Mouse (Mus musculus) testis, adult 2 months (tissue): ENCODE data around the gene Nr3c2. TPM values are rescaled to one million over a fixed set of nuclear protein-coding genes. Genes with fewer than 3 reads are reported as not detected.

Source experiments
- H3K27ac ChIP-seq: fragments of 200-500 bp; 2 replicates; pipeline ENCODE4 v1.5.1; 2012; ENCODE audit warnings: low read depth, low read length; ENCODE audit not compliant: control insufficient read depth, insufficient read depth
- H3K27me3 ChIP-seq: fragments of 200-500 bp; 2 replicates; pipeline ENCODE4 v1.6.1; 2012; ENCODE audit warnings: mild to moderate bottlenecking, low read length, moderate library complexity; ENCODE audit not compliant: control insufficient read depth, insufficient read depth
- H3K36me3 ChIP-seq: fragments of 200-500 bp; 2 replicates; pipeline ENCODE4 v1.6.1; 2012; ENCODE audit warnings: mild to moderate bottlenecking, low read length; ENCODE audit not compliant: control insufficient read depth, insufficient read depth
- H3K4me1 ChIP-seq: fragments of 200-500 bp; 2 replicates; pipeline ENCODE4 v1.6.1; 2012; ENCODE audit warnings: low read length; ENCODE audit not compliant: control insufficient read depth, insufficient read depth
- H3K4me3 ChIP-seq: fragments of 200-500 bp; 2 replicates; pipeline ENCODE4 v1.5.1; 2012; ENCODE audit warnings: low read depth, mild to moderate bottlenecking, low read length, moderate library complexity, mixed read lengths; ENCODE audit not compliant: control insufficient read depth
- CTCF ChIP-seq: fragments of 200-500 bp; IDR thresholded peaks from 2 replicates; pipeline ENCODE4 v1.5.1; 2012; ENCODE audit warnings: low read depth, mild to moderate bottlenecking, inconsistent platforms, low read length, moderate library complexity; ENCODE audit not compliant: control insufficient read depth, insufficient read depth, insufficient replicate concordance
- POLR2A ChIP-seq: fragments of 200-500 bp; IDR thresholded peaks from 2 replicates; pipeline ENCODE4 v1.6.1; 2012; ENCODE audit warnings: low read depth, mild to moderate bottlenecking, inconsistent platforms, low read length, moderate library complexity; ENCODE audit not compliant: control insufficient read depth
- polyA plus RNA-seq: library from polyadenylated mRNA; depleted of rRNA; stranded (reverse); fragments of >200 nt; gene quantifications from 2 replicates; pipeline ENCODE4 v1.2.3, GENCODE M21; 2012

Gene Nr3c2
- polyA plus RNA-seq, 1 experiment: 4.0 TPM

DNA sequence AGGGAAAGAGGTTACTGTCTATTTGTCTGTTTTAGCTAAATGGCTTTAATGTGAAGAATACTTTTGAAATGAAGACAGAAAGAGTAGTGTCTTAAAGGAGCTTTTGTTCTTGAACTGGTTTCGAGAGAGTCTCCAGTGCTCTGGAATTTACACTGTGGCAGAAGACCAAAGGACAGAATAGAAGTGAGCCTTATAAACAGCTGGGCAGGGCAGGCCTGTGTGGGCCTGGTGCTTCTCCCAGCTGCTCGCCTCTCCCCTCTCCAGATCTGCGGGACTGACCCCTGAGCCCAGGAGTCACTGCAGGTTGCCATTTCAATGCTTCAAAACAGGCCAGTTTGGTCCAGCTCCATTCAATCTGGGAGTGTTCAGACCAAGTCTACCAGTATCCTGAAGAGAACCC lies 274.5 kb downstream of the Nr3c2 start:
- TF ChIP-seq POLR2A: no peak
- no peak for TF ChIP-seq CTCF
- Histone ChIP-seq H3K27me3 (no peaks in the 10 kb centered on the region), H3K36me3 (no peaks in the 10 kb centered on the region), H3K4me1 (peaks cover 2% of the 10 kb centered on the region; the same call in 1 of the 2 replicates), H3K4me3 (peak overlapping the region; percentile 18; the same call in 1 of the 2 replicates), H3K27ac (no peak overlapping the region)

DNA sequence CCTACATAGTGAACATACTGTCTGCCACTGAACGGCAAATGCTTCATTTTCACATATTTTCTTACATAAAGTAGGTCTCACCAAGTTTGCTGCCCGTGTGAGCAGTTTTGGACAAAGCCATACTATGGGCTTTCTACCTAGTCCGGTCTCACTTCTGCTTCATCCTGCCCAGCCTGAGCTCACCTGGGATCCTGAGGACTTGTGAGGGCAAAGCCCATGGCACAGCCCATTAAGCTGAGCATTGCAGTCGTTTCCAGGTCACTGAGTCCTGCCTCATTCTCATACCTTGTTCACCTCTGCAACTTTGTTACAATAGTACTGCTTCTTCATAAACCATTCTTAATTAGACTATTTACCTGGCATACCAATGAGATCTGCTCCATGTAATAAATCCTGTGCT lies 276.2 kb downstream of the Nr3c2 start:
- Histone ChIP-seq H3K36me3 (no peaks in the 10 kb centered on the region), H3K27me3 (no peaks in the 10 kb centered on the region), H3K27ac (no peak overlapping the region), H3K4me1 (peaks cover 2% of the 10 kb centered on the region; the same call in 1 of the 2 replicates), H3K4me3 (no peak overlapping the region)
- no peak for TF ChIP-seq CTCF
- no peak for TF ChIP-seq POLR2A

GRCm38 (mm10) chr8:77176343-77176742 lies 277.1 kb downstream of the Nr3c2 start:
- Histone ChIP-seq H3K36me3 (no peaks in the 10 kb centered on the region), H3K27me3 (no peaks in the 10 kb centered on the region), H3K27ac (no peak overlapping the region), H3K4me3 (no peak overlapping the region), H3K4me1 (peaks cover 2% of the 10 kb centered on the region; the same call in 1 of the 2 replicates)
- TF ChIP-seq CTCF (no peak), POLR2A (no peak)

DNA sequence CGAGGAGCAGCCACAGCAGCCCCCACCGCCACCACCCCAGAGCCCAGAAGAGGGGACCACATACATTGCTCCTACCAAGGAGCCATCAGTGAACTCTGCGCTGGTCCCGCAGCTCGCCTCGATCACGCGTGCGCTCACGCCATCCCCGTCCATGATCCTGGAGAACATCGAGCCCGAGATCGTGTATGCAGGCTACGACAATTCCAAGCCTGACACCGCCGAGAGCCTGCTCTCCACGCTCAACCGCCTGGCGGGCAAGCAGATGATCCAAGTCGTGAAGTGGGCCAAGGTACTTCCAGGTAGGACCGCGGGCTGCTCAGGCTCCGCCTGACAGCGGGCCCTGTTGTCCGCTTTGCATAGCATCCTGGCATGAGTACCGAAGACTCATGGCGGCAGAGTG lies 286.6 kb downstream of the Nr3c2 start:
- Histone ChIP-seq H3K4me3 (peak overlapping the region; percentile 31; the same call in 1 of the 2 replicates), H3K27me3 (no peaks in the 10 kb centered on the region), H3K36me3 (no peaks in the 10 kb centered on the region), H3K27ac (no peak overlapping the region), H3K4me1 (peaks cover 4% of the 10 kb centered on the region; the same call in 1 of the 2 replicates)
- no peak for TF ChIP-seq CTCF

DNA sequence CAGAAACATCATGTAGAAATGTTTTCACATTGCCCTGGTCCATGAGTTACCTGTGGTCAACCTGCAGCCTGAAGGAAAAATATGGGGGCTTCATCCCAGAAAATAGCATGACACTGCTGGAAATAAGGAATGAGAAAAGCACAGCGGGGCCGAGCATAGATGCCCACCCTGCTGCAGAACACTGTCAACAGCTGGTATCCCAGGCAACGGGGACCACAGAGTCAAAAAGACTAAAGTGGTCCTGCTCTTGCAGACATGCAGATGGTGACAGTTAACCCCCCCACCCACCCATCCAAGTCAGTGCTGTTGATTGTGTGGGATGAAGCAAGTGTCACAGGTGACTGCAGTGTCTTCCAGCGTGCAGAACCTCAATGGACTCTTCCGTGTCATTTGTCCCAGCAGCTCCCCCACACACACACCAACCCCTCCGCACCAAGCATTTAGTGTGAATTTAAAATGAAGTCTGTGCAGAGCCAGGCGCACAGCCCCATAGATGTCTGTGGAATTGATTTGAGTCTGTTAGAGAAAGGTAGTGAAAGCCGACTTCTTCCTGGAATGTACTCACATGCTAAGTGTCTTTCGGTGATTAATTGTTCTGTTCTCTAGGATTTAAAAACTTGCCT lies 287.8 kb downstream of the Nr3c2 start:
- Histone ChIP-seq H3K36me3 (no peaks in the 10 kb centered on the region), H3K4me3 (no peak overlapping the region), H3K27ac (no peak overlapping the region), H3K4me1 (peaks cover 4% of the 10 kb centered on the region; the same call in 1 of the 2 replicates), H3K27me3 (no peaks in the 10 kb centered on the region)
- TF ChIP-seq POLR2A (no peak), CTCF (no peak)

DNA sequence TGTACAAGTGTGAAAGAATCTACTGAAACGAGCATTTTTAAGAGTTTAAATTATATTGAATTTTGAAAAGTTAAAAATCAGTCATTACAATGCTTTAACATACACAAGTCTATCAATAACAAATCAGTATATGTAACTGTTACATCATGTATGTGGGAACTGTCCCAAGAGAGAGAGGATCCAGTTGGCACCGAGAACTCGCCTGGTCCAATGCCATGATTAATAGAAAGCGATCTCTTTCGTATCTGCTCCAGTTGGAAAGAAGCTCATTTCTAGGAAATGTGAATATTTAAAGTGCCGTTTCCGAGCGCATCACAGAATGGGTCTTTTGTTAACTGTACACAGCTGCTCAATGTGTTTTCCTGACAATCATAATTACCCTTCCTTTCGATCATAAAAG lies 288.5 kb downstream of the Nr3c2 start:
- no peak for TF ChIP-seq CTCF
- no peak for TF ChIP-seq POLR2A
- H3K36me3 ChIP-seq: no peaks in the 10 kb centered on the region
- H3K27ac ChIP-seq: no peak overlapping the region
- no peak overlapping the region for H3K4me3 ChIP-seq
- no peaks in the 10 kb centered on the region for H3K27me3 ChIP-seq
- peaks cover 4% of the 10 kb centered on the region; the same call in 1 of the 2 replicates for H3K4me1 ChIP-seq

DNA sequence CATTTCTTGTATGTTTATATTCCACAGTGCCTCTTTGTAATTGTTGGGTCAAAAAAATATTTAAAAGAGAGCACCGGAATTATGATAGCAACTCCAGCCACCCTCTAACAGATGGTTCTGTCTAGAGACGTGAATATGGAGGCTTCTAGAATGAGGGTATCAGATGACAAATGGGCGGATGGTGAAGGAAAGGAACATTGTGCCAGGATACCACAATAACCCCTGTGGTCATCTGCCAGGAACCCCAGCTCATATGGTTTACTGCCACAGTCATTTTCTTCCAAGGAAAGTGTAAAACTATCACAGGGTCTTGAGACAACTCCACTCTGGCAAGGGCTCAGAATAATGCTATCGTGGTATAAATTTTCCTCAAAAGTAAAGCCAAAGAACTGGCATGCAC lies 289.1 kb downstream of the Nr3c2 start:
- Histone ChIP-seq H3K27ac (no peak overlapping the region), H3K27me3 (no peaks in the 10 kb centered on the region), H3K4me1 (peaks cover 4% of the 10 kb centered on the region; the same call in 1 of the 2 replicates), H3K36me3 (no peaks in the 10 kb centered on the region), H3K4me3 (no peak overlapping the region)
- TF ChIP-seq CTCF (no peak), POLR2A (no peak)
